Mouse (Mus musculus) liver, embryonic 11.5 days (tissue): Measurements from ENCODE around the gene Uckl1. TPM values are rescaled to one million over a fixed set of nuclear protein-coding genes. Genes with fewer than 3 reads are reported as not detected.

Experiments used
- ATAC-seq: fragments of 200-750 bp; cut with Nextera tagmentation; replicated peaks from 2 replicates; pipeline ENCODE4 v1.8.0; 2017; ENCODE audit warnings: moderate number of reproducible peaks, mild to moderate bottlenecking, moderate TSS enrichment, moderate library complexity; ENCODE audit not compliant: low FRiP score
- DNase-seq: peaks from one replicate; pipeline ENCODE4 v3.0.0-alpha.2; 2017; ENCODE audit warnings: low spot score
- H3K27ac ChIP-seq: fragments of 300-500 bp; sonication (generic); 2 replicates; pipeline ENCODE4 v1.5.1; 2014; ENCODE audit warnings: mild to moderate bottlenecking, low read depth, low read length, control low read depth
- H3K27me3 ChIP-seq: fragments of 300-500 bp; sonication (generic); replicated peaks from 2 replicates; pipeline ENCODE4 v1.6.1; 2014; ENCODE audit warnings: low read length, mixed read lengths; ENCODE audit not compliant: control insufficient read depth, insufficient read depth
- H3K36me3 ChIP-seq: fragments of 300-500 bp; sonication (generic); 2 replicates; pipeline ENCODE4 v1.6.1; 2014; ENCODE audit warnings: mild to moderate bottlenecking, low read length, moderate library complexity, mixed read lengths; ENCODE audit not compliant: control insufficient read depth, insufficient read depth
- H3K4me1 ChIP-seq: fragments of 300-500 bp; sonication (generic); replicated peaks from 2 replicates; pipeline ENCODE4 v1.6.1; 2014; ENCODE audit warnings: low read length, mixed read lengths; ENCODE audit not compliant: control insufficient read depth, insufficient read depth
- H3K4me2 ChIP-seq: fragments of 300-500 bp; sonication (generic); 2 replicates; pipeline ENCODE4 v1.6.1; 2014; ENCODE audit warnings: mild to moderate bottlenecking, control low read depth, moderate library complexity
- H3K4me3 ChIP-seq: fragments of 300-500 bp; sonication (generic); 2 replicates; pipeline ENCODE4 v1.5.1; 2014; ENCODE audit warnings: low read depth, low read length, control low read depth
- H3K9ac ChIP-seq: fragments of 300-500 bp; sonication (generic); 2 replicates; pipeline ENCODE4 v1.6.1; 2014; ENCODE audit warnings: low read depth, low read length, control low read depth
- H3K9me3 ChIP-seq: fragments of 300-500 bp; sonication (generic); 2 replicates; pipeline ENCODE4 v1.6.1; 2016; ENCODE audit warnings: low read length, inconsistent platforms, mixed read lengths; ENCODE audit not compliant: control insufficient read depth
- WGBS: fragments of 180-500 bp; shearing (Covaris S2); extraction: QIAGEN DNeasy Blood & Tissue Kit; methylation state at CpG from one replicate; pipeline ENCODE4 v1.1.7; 2014; 5-methylcytosine and 5-hydroxymethylcytosine counted together
- polyA plus RNA-seq: library from polyadenylated mRNA; unstranded; fragments of >200 nt; fragmentation: Nextera tagmentation; extraction: Ambion mirVana; gene quantifications from 2 replicates; pipeline ENCODE4 v1.2.1, GENCODE M21; 2014

Gene Uckl1
- polyA plus RNA-seq: 44.5 and 51.2 TPM in 2 replicates

DNA sequence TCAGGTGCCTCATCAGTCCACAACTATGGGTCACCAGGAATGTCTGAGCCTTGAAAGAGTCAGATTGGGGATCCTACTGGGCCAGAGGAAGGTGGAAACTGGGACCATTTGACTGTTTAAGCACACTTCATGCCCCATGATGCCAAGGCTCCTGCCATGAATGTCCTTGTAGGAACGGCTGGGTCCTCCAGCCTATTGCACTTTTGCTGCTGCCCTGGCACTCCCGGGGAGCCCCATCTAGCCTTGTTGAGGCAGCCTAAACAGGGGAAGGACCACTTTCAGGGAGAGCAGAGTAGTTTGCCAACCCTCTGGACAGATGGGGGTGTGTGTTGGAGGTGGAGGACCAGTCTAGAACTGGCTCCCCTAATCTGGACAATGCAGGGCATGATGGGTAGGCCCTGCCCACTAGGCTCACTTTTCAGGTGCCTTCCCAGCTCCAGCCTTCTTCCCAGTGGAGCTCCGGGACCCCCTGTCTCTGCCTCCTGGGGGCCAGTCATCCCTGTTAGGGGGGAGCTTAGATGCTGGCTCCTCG lies at the start of gene Uckl1:
Uckl1 (minus strand) TSS at position 482 of the 532 bp plus-strand sequence.
- Histone ChIP-seq H3K4me2 (no peak within 1 kb of the TSS), H3K9ac (no peak within 1 kb of the TSS), H3K27ac (no peak within 1 kb of the TSS), H3K9me3 (no peaks in the 10 kb centered on the region), H3K4me3 (no peak within 1 kb of the TSS), H3K36me3 (peaks cover 42% of the 10 kb centered on the region), H3K4me1 (peaks cover 16% of the 10 kb centered on the region), H3K27me3 (no peaks in the 10 kb centered on the region)
- WGBS: 88% methylated on average over 4 of the region's 4 CpGs
- DNase-seq: no peak
- no peak for ATAC-seq

DNA sequence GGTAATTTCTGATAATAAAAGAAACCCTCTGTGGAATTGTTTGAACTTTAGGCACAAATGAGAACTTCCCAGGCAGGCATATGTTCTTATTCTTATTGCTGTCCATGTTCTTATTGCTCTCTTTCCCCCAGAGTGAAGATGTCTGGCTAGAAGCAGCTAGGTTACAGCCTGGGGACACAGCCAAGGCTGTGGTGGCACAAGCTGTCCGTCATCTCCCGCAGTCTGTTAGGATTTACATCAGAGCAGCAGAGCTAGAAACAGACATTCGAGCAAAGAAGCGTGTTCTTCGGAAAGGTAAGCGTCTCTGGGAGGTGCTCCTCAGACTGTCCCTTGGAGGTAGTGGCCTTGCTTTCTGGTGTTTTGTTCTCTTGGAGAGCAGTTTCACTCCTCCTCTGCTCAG lies 47.9 kb upstream of the Uckl1 start:
- no peak overlapping the region for H3K4me2 ChIP-seq
- WGBS: 96% methylated on average over 6 of the region's 6 CpGs
- ATAC-seq (no peak), DNase-seq (no peak)
- H3K27me3 ChIP-seq: no peaks in the 10 kb centered on the region
- no peaks in the 10 kb centered on the region for H3K9me3 ChIP-seq
- H3K36me3 ChIP-seq: peaks cover 38% of the 10 kb centered on the region
- H3K4me1 ChIP-seq: peaks cover 3% of the 10 kb centered on the region
- no peak overlapping the region for H3K9ac ChIP-seq
- no peak overlapping the region for H3K27ac ChIP-seq
- H3K4me3 ChIP-seq: no peak overlapping the region

- Histone ChIP-seq H3K27ac (no peak overlapping the region), H3K36me3 (peaks cover 19% of the 10 kb centered on the region), H3K9ac (no peak overlapping the region), H3K4me1 (peaks cover 7% of the 10 kb centered on the region), H3K27me3 (no peaks in the 10 kb centered on the region), H3K4me3 (no peak overlapping the region), H3K9me3 (no peaks in the 10 kb centered on the region), H3K4me2 (no peak overlapping the region)
- ATAC-seq: no peak
- DNase-seq: no peak
These were observed 43.8 kb upstream of the Uckl1 start for GRCm38 (mm10) chr2:181628471-181628870.

DNA sequence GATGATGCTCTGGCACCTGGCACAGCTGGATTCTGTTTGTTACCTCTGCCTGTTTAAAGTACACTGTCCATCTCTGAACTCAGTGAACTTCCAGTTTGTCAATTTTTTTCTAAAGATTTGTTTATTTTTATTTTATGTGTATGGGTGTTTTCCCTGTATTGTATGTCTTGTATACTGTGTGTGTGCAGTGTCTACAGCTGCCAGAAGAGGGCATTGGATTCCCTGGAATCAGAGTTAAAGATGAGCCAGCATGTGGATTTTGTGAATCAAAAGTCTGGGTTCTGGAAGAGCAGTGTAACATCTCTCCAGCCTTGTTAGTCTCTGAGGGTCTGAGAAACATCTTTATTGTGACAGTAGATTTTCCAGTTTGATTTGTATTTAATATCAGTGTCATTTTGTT lies 38.7 kb upstream of the Uckl1 start:
- Histone ChIP-seq H3K27ac (no peak overlapping the region), H3K4me1 (peaks cover 7% of the 10 kb centered on the region), H3K4me3 (no peak overlapping the region), H3K27me3 (no peaks in the 10 kb centered on the region), H3K9me3 (no peaks in the 10 kb centered on the region), H3K36me3 (peaks cover 19% of the 10 kb centered on the region; the same call in 1 of the 2 replicates), H3K9ac (no peak overlapping the region), H3K4me2 (no peak overlapping the region)
- no peak for ATAC-seq
- DNase-seq: no peak

- Histone ChIP-seq H3K36me3 (peaks cover 20% of the 10 kb centered on the region; the same call in 1 of the 2 replicates), H3K27me3 (no peaks in the 10 kb centered on the region), H3K9ac (no peak overlapping the region), H3K9me3 (no peaks in the 10 kb centered on the region), H3K4me2 (no peak overlapping the region), H3K27ac (no peak overlapping the region), H3K4me1 (no peaks in the 10 kb centered on the region), H3K4me3 (no peak overlapping the region)
- DNase-seq: no peak
- 83% methylated on average over 5 of the region's 5 CpGs for WGBS
- no peak for ATAC-seq
These were observed 34.2 kb upstream of the Uckl1 start for GRCm38 (mm10) chr2:181618761-181619495.

GRCm38 (mm10) chr2:181602367-181602766 lies 17.7 kb upstream of the Uckl1 start:
- Histone ChIP-seq H3K4me3 (peak overlapping the region; percentile 77), H3K9ac (peak overlapping the region; percentile 76), H3K4me1 (peaks cover 23% of the 10 kb centered on the region)

GRCm38 (mm10) chr2:181601751-181602145 lies 17.1 kb upstream of the Uckl1 start:
- H3K27me3 ChIP-seq: no peaks in the 10 kb centered on the region; the same call in 1 of the 2 replicates
- H3K4me3 ChIP-seq: peak overlapping the region; percentile 77
- peak overlapping the region; percentile 76 for H3K9ac ChIP-seq
- 26% methylated on average over 10 of the region's 10 CpGs for WGBS
- peak overlapping the region; percentile 71 for H3K4me2 ChIP-seq
- H3K9me3 ChIP-seq: no peaks in the 10 kb centered on the region
- no peaks in the 10 kb centered on the region for H3K36me3 ChIP-seq
- DNase-seq: no peak
- H3K27ac ChIP-seq: no peak overlapping the region
- H3K4me1 ChIP-seq: peaks cover 23% of the 10 kb centered on the region
- no peak for ATAC-seq

More at GRCm38 (mm10) chr2:181602367-181602766, 17.7 kb upstream of the Uckl1 start:
- ATAC-seq (no peak), DNase-seq (no peak)
- H3K27me3 ChIP-seq: no peaks in the 10 kb centered on the region; the same call in 1 of the 2 replicates
- H3K9me3 ChIP-seq: no peaks in the 10 kb centered on the region
- H3K36me3 ChIP-seq: no peaks in the 10 kb centered on the region
- 62% methylated on average over 4 of the region's 4 CpGs for WGBS
- H3K4me2 ChIP-seq: peak overlapping the region; percentile 71
- H3K27ac ChIP-seq: no peak overlapping the region

DNA sequence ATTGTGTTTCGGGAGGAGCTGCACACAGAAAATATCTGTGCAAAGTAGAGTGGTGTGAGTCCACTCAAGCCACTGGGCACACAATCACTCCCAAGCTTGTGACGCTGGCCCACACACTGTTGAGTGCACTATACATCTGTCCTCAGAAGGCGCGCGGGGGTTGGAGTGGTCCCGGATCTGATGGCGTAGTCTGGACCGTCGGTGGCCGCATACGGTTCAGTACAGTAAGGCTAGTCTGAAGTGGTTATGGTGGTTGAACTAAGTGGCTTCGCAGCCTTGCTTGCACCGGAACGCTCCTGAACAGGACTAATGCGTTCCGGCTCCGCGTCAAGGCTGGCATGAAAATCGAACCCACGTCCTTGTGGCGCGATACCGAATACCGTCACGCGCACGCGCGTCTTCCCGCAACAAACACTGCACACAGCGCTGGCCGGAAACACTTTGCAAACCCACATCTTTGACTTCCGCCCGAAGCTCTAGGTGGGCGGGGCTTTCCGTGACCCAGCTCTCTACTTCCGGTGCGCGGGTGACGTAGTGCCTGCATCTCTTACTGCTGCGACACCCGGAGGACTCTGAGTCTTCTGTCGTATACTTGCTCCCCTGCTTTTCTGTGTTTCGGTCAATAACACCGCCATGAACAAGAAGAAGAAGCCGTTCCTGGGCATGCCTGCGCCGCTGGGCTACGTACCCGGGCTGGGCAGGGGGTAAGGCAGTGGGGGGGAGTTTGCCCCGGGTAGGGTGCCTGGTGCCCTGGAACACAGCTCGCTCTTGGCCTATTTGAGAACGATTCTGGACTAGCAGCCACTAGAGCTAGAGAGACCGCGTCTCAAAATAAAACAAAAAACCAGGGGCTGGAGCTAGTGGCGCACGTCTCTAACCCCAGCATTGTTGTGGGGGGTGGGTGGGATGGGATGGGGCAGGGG lies 16.4 kb upstream of the Uckl1 start:
- Histone ChIP-seq H3K27me3 (no peaks in the 10 kb centered on the region; the same call in 1 of the 2 replicates), H3K9me3 (no peaks in the 10 kb centered on the region), H3K9ac (peak overlapping the region; percentile 76), H3K4me1 (peaks cover 23% of the 10 kb centered on the region), H3K4me2 (peak overlapping the region; percentile 71), H3K4me3 (peak overlapping the region; percentile 77), H3K27ac (peak overlapping the region; percentile 78), H3K36me3 (no peaks in the 10 kb centered on the region)
- peak; percentile 94 for DNase-seq
- WGBS: 2% methylated on average over 57 of the region's 57 CpGs
- ATAC-seq: peak; percentile 93
